1 mouse cellular context compared by ENCODE assay signal in the genomic region with DNA sequence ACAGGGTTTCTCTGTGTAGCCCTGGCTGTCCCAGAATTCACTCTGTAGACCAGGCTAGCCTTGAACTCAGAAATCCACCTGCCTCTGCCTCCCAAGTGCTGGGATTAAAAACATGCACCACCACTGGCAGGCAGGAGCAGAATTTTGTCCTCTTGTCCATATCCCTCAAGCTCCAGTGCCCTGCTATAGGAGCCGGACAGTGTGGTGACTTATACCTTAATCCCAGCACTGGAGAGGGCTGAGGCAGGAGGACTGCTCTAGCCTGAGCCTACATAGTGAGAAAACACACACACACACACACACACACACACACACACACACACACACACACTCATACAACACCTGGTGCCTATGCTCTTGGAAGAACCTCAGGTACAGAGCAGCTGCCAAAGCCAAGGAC.
TF ChIP-seq lines count a peak whose summit lies in the region.

No protein-coding gene starts in this region.

TF ChIP-seq in CH12.LX, 34 proteins besides CTCF, POLR2A, EP300 and RAD21:
- TF ChIP-seq RCOR1 (conservative IDR thresholded peaks at IDR 0.05; ENCODE audit: low read depth, low read length) (0 out of 2 replicates have a peak, but pooled peaks have one; percentile 12), POLR2AphosphoS2 (IDR thresholded peaks at IDR 0.05; ENCODE audit: low read depth, low read length) (peak; percentile 52), ZMIZ1 (IDR thresholded peaks at IDR 0.05; ENCODE audit: low read depth, low read length) (peak; percentile 53; the same call in 1 of the 2 replicates), CHD1 (IDR thresholded peaks at IDR 0.05; ENCODE audit: low read depth, low read length) (0 out of 2 replicates have a peak, but pooled peaks have one; percentile 67), MYC (IDR thresholded peaks at IDR 0.05; ENCODE audit: low read depth, low read length) (0 out of 2 replicates have a peak, but pooled peaks have one; percentile 0)
